Mouse (Mus musculus): ENCODE measurements around the gene Lbh. TPM values are rescaled to one million over a fixed set of nuclear protein-coding genes. Genes with fewer than 3 reads are reported as not detected.

Lbh gene
- polyA plus RNA-seq, 1 experiment from 2014 or later = 6.5 TPM

GRCm38 (mm10) chr17:72937204-72937603 is 19.1 kb downstream of the Lbh start:
- H3K4me3 ChIP-seq (ENCODE audit: low read depth, low read length) = no peak overlapping the region
- 71% methylated on average over 9 of the region's 9 CpGs for WGBS
- no peaks in the 10 kb centered on the region for H3K27me3 ChIP-seq (replicated peaks; ENCODE audit: control insufficient read depth, insufficient read depth, low read length)
- H3K4me2 ChIP-seq (ENCODE audit: low read length) = no peak overlapping the region
- DNase-seq (ENCODE audit: low spot score) = no peak
- ATAC-seq (replicated peaks; ENCODE audit: low FRiP score, low TSS enrichment, low read depth) = 0 out of 2 replicates have a peak, but pooled peaks have one; percentile 4
- no peak overlapping the region for H3K27ac ChIP-seq (ENCODE audit: low read depth)
- H3K9me3 ChIP-seq (ENCODE audit: control insufficient read depth, low read length) = no peaks in the 10 kb centered on the region
- H3K36me3 ChIP-seq (ENCODE audit: control insufficient read depth, insufficient read depth, low read length) = peaks cover 32% of the 10 kb centered on the region
- no peak overlapping the region for H3K9ac ChIP-seq (ENCODE audit: low read length)
- peaks cover 49% of the 10 kb centered on the region for H3K4me1 ChIP-seq (replicated peaks; ENCODE audit: control insufficient read depth, insufficient read depth, low read length)

GRCm38 (mm10) chr17:72938026-72938795 is 20.1 kb downstream of the Lbh start:
- DNase-seq (ENCODE audit: low spot score) = no peak
- Histone ChIP-seq H3K9me3 (ENCODE audit: control insufficient read depth, low read length) (no peaks in the 10 kb centered on the region), H3K27ac (ENCODE audit: low read depth) (no peak overlapping the region; the same call in none of the 2 replicates), H3K36me3 (ENCODE audit: control insufficient read depth, insufficient read depth, low read length) (peaks cover 32% of the 10 kb centered on the region), H3K4me2 (ENCODE audit: low read length) (no peak overlapping the region), H3K4me1 (replicated peaks; ENCODE audit: control insufficient read depth, insufficient read depth, low read length) (peaks cover 46% of the 10 kb centered on the region), H3K4me3 (ENCODE audit: low read depth, low read length) (no peak overlapping the region), H3K27me3 (replicated peaks; ENCODE audit: control insufficient read depth, insufficient read depth, low read length) (no peaks in the 10 kb centered on the region), H3K9ac (ENCODE audit: low read length) (no peak overlapping the region)
- ATAC-seq (replicated peaks; ENCODE audit: low FRiP score, low TSS enrichment, low read depth) = no peak
- WGBS = 67% methylated on average over 11 of the region's 11 CpGs

GRCm38 (mm10) chr17:72938871-72939568 is 20.9 kb downstream of the Lbh start:
- H3K27me3 ChIP-seq (replicated peaks; ENCODE audit: control insufficient read depth, insufficient read depth, low read length) = no peaks in the 10 kb centered on the region
- no peaks in the 10 kb centered on the region for H3K9me3 ChIP-seq (ENCODE audit: control insufficient read depth, low read length)
- no peak for ATAC-seq (replicated peaks; ENCODE audit: low FRiP score, low TSS enrichment, low read depth)
- peaks cover 32% of the 10 kb centered on the region for H3K36me3 ChIP-seq (ENCODE audit: control insufficient read depth, insufficient read depth, low read length)
- H3K4me3 ChIP-seq (ENCODE audit: low read depth, low read length) = no peak overlapping the region
- WGBS = 79% methylated on average over 15 of the region's 15 CpGs
- H3K27ac ChIP-seq (ENCODE audit: low read depth) = peak overlapping the region; percentile 30; the same call in 1 of the 2 replicates
- peaks cover 38% of the 10 kb centered on the region for H3K4me1 ChIP-seq (replicated peaks; ENCODE audit: control insufficient read depth, insufficient read depth, low read length)
- no peak overlapping the region for H3K4me2 ChIP-seq (ENCODE audit: low read length)
- no peak for DNase-seq (ENCODE audit: low spot score)
- no peak overlapping the region for H3K9ac ChIP-seq (ENCODE audit: low read length)

GRCm38 (mm10) chr17:72939569-72939899 is 21.4 kb downstream of the Lbh start:
- Histone ChIP-seq H3K9me3 (ENCODE audit: control insufficient read depth, low read length) (no peaks in the 10 kb centered on the region), H3K27ac (ENCODE audit: low read depth) (no peak overlapping the region), H3K36me3 (ENCODE audit: control insufficient read depth, insufficient read depth, low read length) (peaks cover 32% of the 10 kb centered on the region), H3K4me1 (replicated peaks; ENCODE audit: control insufficient read depth, insufficient read depth, low read length) (peaks cover 35% of the 10 kb centered on the region), H3K27me3 (replicated peaks; ENCODE audit: control insufficient read depth, insufficient read depth, low read length) (no peaks in the 10 kb centered on the region), H3K4me3 (ENCODE audit: low read depth, low read length) (no peak overlapping the region), H3K4me2 (ENCODE audit: low read length) (no peak overlapping the region), H3K9ac (ENCODE audit: low read length) (no peak overlapping the region)
- DNase-seq (ENCODE audit: low spot score) = no peak
- ATAC-seq (replicated peaks; ENCODE audit: low FRiP score, low TSS enrichment, low read depth) = no peak
- WGBS = 84% methylated on average over 6 of the region's 6 CpGs

GRCm38 (mm10) chr17:72944368-72944767 is 26.3 kb downstream of the Lbh start:
- WGBS = 80% methylated on average over 5 of the region's 5 CpGs
- Histone ChIP-seq H3K9me3 (ENCODE audit: control insufficient read depth, low read length) (no peaks in the 10 kb centered on the region), H3K4me2 (ENCODE audit: low read length) (no peak overlapping the region), H3K36me3 (ENCODE audit: control insufficient read depth, insufficient read depth, low read length) (peaks cover 29% of the 10 kb centered on the region), H3K4me1 (replicated peaks; ENCODE audit: control insufficient read depth, insufficient read depth, low read length) (peaks cover 5% of the 10 kb centered on the region; the same call in 1 of the 2 replicates), H3K27ac (ENCODE audit: low read depth) (no peak overlapping the region), H3K9ac (ENCODE audit: low read length) (no peak overlapping the region), H3K27me3 (replicated peaks; ENCODE audit: control insufficient read depth, insufficient read depth, low read length) (no peaks in the 10 kb centered on the region), H3K4me3 (ENCODE audit: low read depth, low read length) (no peak overlapping the region)
- DNase-seq (ENCODE audit: low spot score) (no peak), ATAC-seq (replicated peaks; ENCODE audit: low FRiP score, low TSS enrichment, low read depth) (no peak)

- 55% methylated on average over 6 of the region's 6 CpGs for WGBS
- Histone ChIP-seq H3K27me3 (replicated peaks; ENCODE audit: control insufficient read depth, insufficient read depth, low read length) (no peaks in the 10 kb centered on the region), H3K27ac (ENCODE audit: low read depth) (no peak overlapping the region), H3K9me3 (ENCODE audit: control insufficient read depth, low read length) (no peaks in the 10 kb centered on the region), H3K36me3 (ENCODE audit: control insufficient read depth, insufficient read depth, low read length) (peaks cover 2% of the 10 kb centered on the region), H3K9ac (ENCODE audit: low read length) (no peak overlapping the region), H3K4me1 (replicated peaks; ENCODE audit: control insufficient read depth, insufficient read depth, low read length) (peaks cover 5% of the 10 kb centered on the region; the same call in 1 of the 2 replicates), H3K4me2 (ENCODE audit: low read length) (no peak overlapping the region), H3K4me3 (ENCODE audit: low read depth, low read length) (no peak overlapping the region)
- no peak for DNase-seq (ENCODE audit: low spot score)
- ATAC-seq (replicated peaks; ENCODE audit: low FRiP score, low TSS enrichment, low read depth) = no peak
Measured at GRCm38 (mm10) chr17:72947111-72947859, 29.2 kb downstream of the Lbh start.

- Histone ChIP-seq H3K4me1 (replicated peaks; ENCODE audit: control insufficient read depth, insufficient read depth, low read length) (peaks cover 5% of the 10 kb centered on the region; the same call in 1 of the 2 replicates), H3K4me3 (ENCODE audit: low read depth, low read length) (no peak overlapping the region), H3K36me3 (ENCODE audit: control insufficient read depth, insufficient read depth, low read length) (no peaks in the 10 kb centered on the region), H3K27me3 (replicated peaks; ENCODE audit: control insufficient read depth, insufficient read depth, low read length) (no peaks in the 10 kb centered on the region), H3K4me2 (ENCODE audit: low read length) (no peak overlapping the region), H3K27ac (ENCODE audit: low read depth) (no peak overlapping the region), H3K9ac (ENCODE audit: low read length) (no peak overlapping the region), H3K9me3 (ENCODE audit: control insufficient read depth, low read length) (no peaks in the 10 kb centered on the region)
- no peak for ATAC-seq (replicated peaks; ENCODE audit: low FRiP score, low TSS enrichment, low read depth)
- 62% methylated on average over 9 of the region's 9 CpGs for WGBS
- no peak for DNase-seq (ENCODE audit: low spot score)
Measured at GRCm38 (mm10) chr17:72948119-72948518, 30.0 kb downstream of the Lbh start.

- ATAC-seq (replicated peaks; ENCODE audit: low FRiP score, low TSS enrichment, low read depth) = no peak
- Histone ChIP-seq H3K36me3 (ENCODE audit: control insufficient read depth, insufficient read depth, low read length) (no peaks in the 10 kb centered on the region), H3K4me2 (ENCODE audit: low read length) (no peak overlapping the region), H3K27ac (ENCODE audit: low read depth) (no peak overlapping the region), H3K27me3 (replicated peaks; ENCODE audit: control insufficient read depth, insufficient read depth, low read length) (no peaks in the 10 kb centered on the region), H3K4me3 (ENCODE audit: low read depth, low read length) (no peak overlapping the region), H3K4me1 (replicated peaks; ENCODE audit: control insufficient read depth, insufficient read depth, low read length) (peaks cover 5% of the 10 kb centered on the region; the same call in 1 of the 2 replicates), H3K9me3 (ENCODE audit: control insufficient read depth, low read length) (no peaks in the 10 kb centered on the region), H3K9ac (ENCODE audit: low read length) (no peak overlapping the region)
- 91% methylated on average over 7 of the region's 7 CpGs for WGBS
- no peak for DNase-seq (ENCODE audit: low spot score)
Measured at GRCm38 (mm10) chr17:72949247-72949701, 31.2 kb downstream of the Lbh start.

Data from intestine, embryonic 14.5 days (tissue).